Mouse (Mus musculus): ENCODE measurements around the gene Lrrfip1.

DNA sequence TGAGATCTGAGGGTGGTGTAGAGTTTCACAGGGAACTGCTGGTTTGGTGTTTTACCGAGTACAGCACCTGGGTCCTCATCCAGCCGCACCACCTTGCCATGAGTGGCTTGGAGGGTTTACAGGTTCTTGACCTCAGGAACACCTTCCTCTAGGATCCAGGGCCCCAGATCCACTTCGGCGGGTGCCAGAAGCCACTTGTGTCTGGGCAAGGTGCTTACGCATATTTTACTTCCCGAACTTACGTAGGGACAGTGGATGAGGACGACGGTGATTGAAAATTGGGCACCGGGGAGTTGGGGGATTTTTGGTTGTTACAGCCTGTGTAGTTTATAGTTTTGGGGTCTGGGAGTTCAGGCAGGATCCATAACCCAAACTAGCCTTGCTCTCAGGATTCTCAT is 55.5 kb downstream of the Lrrfip1 start:
- TF ChIP-seq CTCF (IDR thresholded peaks at IDR 0.05; ENCODE audit: borderline replicate concordance, extremely low read depth, insufficient read depth, insufficient read length), result no peak
- TF ChIP-seq POLR2A (IDR thresholded peaks at IDR 0.05; ENCODE audit: borderline replicate concordance, extremely low read depth, insufficient read depth, insufficient read length, poor library complexity, severe bottlenecking), result no peak

Data from brain, embryonic 14.5 days (tissue).